Mouse (Mus musculus) spleen, adult 2 months (tissue): ENCODE results near the gene Gstm2. TPM values are rescaled to one million over a fixed set of nuclear protein-coding genes. Genes with fewer than 3 reads are reported as not detected.
A peak's percentile ranks its signal among the peaks of the same experiment; 100 is the strongest.

Experiments
- DNase-seq, 2 experiments: peaks; one replicate each; pipeline versions ENCODE4 v3.0.0 to v3.0.0-alpha.2; 2012 to 2021; ENCODE audit warnings: low spot score in 2 of 2, low read depth in 1 of 2
- H3K27ac ChIP-seq: fragments of 200-500 bp; 2 replicates; pipeline ENCODE4 v1.5.1; 2012; ENCODE audit warnings: low read length, inconsistent platforms; ENCODE audit not compliant: insufficient read depth
- H3K27me3 ChIP-seq: fragments of 200-500 bp; 2 replicates; pipeline ENCODE4 v1.6.1; 2012; ENCODE audit warnings: mild to moderate bottlenecking, moderate library complexity, low read length, inconsistent platforms; ENCODE audit not compliant: control insufficient read depth, insufficient read depth
- H3K36me3 ChIP-seq: fragments of 200-500 bp; 2 replicates; pipeline ENCODE4 v1.6.1; 2012; ENCODE audit warnings: mild to moderate bottlenecking, low read length, inconsistent platforms; ENCODE audit not compliant: control insufficient read depth, insufficient read depth
- H3K4me1 ChIP-seq: fragments of 200-500 bp; 2 replicates; pipeline ENCODE4 v1.6.1; 2011; ENCODE audit warnings: inconsistent platforms; ENCODE audit not compliant: control insufficient read depth, insufficient read depth, insufficient read length
- H3K4me3 ChIP-seq: fragments of 200-500 bp; 2 replicates; pipeline ENCODE4 v1.5.1; 2011; ENCODE audit warnings: mild to moderate bottlenecking, inconsistent platforms; ENCODE audit not compliant: insufficient read depth, insufficient read length; ENCODE audit errors: extremely low read depth
- CTCF ChIP-seq: fragments of 200-500 bp; IDR thresholded peaks from 2 replicates; pipeline ENCODE4 v1.5.1; 2011; ENCODE audit warnings: mild to moderate bottlenecking, inconsistent platforms; ENCODE audit not compliant: insufficient read depth, insufficient read length, insufficient replicate concordance; ENCODE audit errors: extremely low read depth
- POLR2A ChIP-seq: fragments of 200-500 bp; IDR thresholded peaks from 2 replicates; pipeline ENCODE4 v1.6.1; 2011; ENCODE audit warnings: low read depth, low read length, inconsistent platforms
- WGBS: fragments of 180-500 bp; shearing (Covaris S2); methylation state at CpG from one replicate; pipeline ENCODE4 v1.1.7; 2018; 5-methylcytosine and 5-hydroxymethylcytosine counted together
- polyA plus RNA-seq: library from polyadenylated mRNA; depleted of rRNA; stranded (reverse); fragments of >200 nt; gene quantifications from 2 replicates; pipeline ENCODE4 v1.2.3, GENCODE M21; 2012

The Gstm2 gene
- polyA plus RNA-seq, 1 experiment: 16.9 TPM

DNA sequence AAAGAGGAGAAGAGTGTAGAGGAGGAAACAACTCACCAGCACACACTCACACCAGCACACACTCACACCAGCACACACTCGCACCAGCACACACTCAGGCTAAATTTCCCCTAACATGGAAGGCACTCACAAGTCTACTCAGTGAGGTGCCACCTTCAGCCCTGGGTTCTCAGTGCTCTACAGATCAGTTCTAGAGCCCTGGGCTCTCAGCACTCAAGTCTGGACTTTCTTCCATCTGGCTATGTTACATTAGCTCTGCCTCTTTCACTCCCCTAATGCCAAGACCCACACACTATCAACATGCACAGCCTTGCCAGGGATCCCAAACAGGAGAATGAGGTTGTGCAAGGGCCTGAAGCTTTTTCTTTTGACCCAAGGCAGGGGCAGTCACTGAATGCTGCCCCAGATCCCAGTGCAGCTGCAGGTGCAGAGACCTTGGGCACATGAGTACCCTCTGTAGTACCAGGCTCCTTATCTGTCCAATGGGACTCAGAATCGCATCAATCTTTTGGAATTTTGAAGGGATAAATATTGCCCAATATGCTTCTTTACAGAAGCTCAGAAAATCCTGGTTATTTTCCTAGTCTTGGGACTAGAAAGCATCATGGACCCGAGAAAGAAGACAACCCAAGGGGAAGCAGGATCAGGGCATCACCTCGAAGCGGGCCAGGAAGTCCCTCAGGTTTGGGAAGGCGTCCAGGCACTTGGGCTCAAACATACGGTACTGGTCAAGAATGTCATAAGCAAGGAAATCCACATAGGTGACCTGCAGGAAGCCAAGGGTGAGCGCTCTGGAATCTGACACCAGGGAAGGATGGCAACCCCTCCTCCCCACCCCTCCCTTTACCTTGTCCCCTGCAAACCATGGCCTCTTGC, 28.1 kb upstream of the Gstm2 start:
- Histone ChIP-seq H3K36me3 (no peaks in the 10 kb centered on the region), H3K27me3 (no peaks in the 10 kb centered on the region), H3K4me3 (no peak overlapping the region), H3K4me1 (peaks cover 2% of the 10 kb centered on the region; the same call in 1 of the 2 replicates), H3K27ac (no peak overlapping the region)
- WGBS: 89% methylated on average over 8 of the region's 8 CpGs
- TF ChIP-seq POLR2A: no peak
- no peak for TF ChIP-seq CTCF
- no peak for DNase-seq

DNA sequence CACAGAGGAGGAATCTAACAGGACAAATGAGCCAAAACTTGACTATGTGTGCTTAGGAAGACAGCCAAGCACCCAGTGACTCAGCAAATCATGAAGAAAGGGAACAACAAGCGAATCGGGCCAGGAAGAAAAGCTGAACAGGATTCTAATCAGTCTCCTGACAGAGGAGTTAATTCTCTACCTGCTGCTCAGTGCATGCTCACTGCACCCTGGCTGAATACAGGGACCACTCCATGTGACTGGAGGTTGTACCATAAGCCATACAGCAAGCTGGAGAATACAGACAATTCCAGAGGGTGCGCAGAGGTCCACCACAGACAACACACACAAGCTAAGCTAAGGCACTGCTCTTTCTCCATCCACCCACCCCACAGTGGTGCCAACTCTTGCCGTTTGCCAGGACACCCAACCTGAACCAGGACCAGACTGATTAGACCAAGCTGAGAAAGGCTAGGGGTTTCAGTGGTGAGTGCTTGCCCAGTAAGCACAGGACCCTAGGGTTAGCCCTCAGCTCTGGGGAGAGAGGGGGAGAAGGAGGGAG, 27.1 kb upstream of the Gstm2 start:
- Histone ChIP-seq H3K4me3 (no peak overlapping the region), H3K4me1 (peaks cover under 1% of the 10 kb centered on the region; the same call in 1 of the 2 replicates), H3K27me3 (no peaks in the 10 kb centered on the region), H3K27ac (peak overlapping the region; percentile 12; the same call in 1 of the 2 replicates), H3K36me3 (no peaks in the 10 kb centered on the region)
- no peak for DNase-seq
- TF ChIP-seq CTCF (no peak), POLR2A (no peak)
- 49% methylated on average over 4 of the region's 4 CpGs for WGBS

DNA sequence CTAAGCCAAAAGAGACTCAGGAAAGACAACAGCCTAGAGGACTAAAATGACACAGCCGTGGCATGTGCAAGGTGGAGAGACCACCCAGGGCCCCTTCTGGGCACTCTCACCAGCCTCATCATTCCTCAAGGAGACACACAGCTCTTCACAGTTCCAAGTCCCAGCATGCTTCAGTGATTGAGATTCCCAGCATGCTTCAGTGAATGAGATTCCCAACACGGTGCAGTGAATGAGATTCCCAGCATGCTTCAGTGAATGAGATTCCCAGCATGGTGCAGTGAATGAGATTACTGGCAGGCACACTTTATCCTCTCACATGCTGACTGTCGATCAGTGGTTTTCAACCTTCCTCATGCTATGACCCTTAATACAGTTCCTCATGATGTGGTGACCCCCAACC, 25.3 kb upstream of the Gstm2 start:
- TF ChIP-seq POLR2A (no peak), CTCF (no peak)
- no peaks in the 10 kb centered on the region for H3K27me3 ChIP-seq
- no peak overlapping the region for H3K4me3 ChIP-seq
- H3K27ac ChIP-seq: no peak overlapping the region
- no peaks in the 10 kb centered on the region for H3K4me1 ChIP-seq
- WGBS: 89% methylated on average over 3 of the region's 3 CpGs
- H3K36me3 ChIP-seq: no peaks in the 10 kb centered on the region
- DNase-seq: no peak

DNA sequence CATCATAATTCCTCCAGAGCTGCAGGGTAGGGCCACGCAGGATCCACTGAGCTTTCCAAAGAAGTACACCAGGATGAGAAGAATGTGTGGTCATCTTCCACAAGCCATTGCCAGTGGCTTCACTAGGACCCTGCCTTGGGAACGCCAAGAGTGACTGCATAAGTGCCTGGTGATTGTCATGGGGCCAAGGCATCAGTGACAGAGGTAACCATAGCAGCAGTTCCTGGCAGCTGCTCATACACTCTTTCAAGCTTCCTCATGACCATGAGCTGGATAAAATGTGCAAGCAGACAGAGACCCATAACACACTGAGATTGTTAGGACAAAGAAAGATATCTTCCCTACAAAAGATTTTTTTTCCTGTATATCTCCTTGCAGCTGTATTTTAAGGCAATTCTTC, 24.0 kb upstream of the Gstm2 start:
- 49% methylated on average over 2 of the region's 2 CpGs for WGBS

DNA sequence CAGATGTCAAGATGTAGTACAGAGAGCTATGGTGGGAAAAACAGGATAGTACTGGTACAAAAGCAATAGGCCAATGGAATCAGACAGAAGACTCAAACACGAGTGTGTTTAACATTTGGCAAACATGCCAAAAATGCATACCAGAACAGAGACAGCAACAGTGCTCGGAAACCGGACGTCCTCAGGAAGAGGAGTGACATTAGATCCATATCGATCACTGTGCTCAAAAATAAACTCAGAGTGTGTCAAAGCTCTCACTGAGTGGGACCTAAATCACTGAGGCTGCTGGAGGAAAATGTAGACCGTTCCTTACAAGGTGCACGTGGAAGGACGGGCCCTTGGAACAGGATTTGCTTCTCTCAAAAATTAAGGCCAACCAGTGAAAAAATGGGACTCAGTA, 15.8 kb upstream of the Gstm2 start:
- H3K27me3 ChIP-seq: no peaks in the 10 kb centered on the region
- no peaks in the 10 kb centered on the region for H3K36me3 ChIP-seq
- no peak for DNase-seq
- no peaks in the 10 kb centered on the region for H3K4me1 ChIP-seq
- no peak overlapping the region for H3K27ac ChIP-seq
- WGBS: 65% methylated on average over 8 of the region's 8 CpGs
- TF ChIP-seq POLR2A (no peak), CTCF (no peak)
- H3K4me3 ChIP-seq: no peak overlapping the region

More for the DNA sequence above, 24.0 kb upstream of the Gstm2 start:
- H3K27ac ChIP-seq: no peak overlapping the region
- H3K27me3 ChIP-seq: no peaks in the 10 kb centered on the region
- no peak for DNase-seq
- no peak overlapping the region for H3K4me3 ChIP-seq
- H3K36me3 ChIP-seq: no peaks in the 10 kb centered on the region
- TF ChIP-seq POLR2A (no peak), CTCF (no peak)
- H3K4me1 ChIP-seq: no peaks in the 10 kb centered on the region

GRCm38 (mm10) chr3:107999491-107999890, 13.2 kb upstream of the Gstm2 start:
- no peaks in the 10 kb centered on the region for H3K27me3 ChIP-seq
- no peak overlapping the region for H3K4me3 ChIP-seq
- 85% methylated on average over 3 of the region's 3 CpGs for WGBS
- H3K36me3 ChIP-seq: no peaks in the 10 kb centered on the region
- TF ChIP-seq POLR2A (no peak), CTCF (no peak)
- H3K27ac ChIP-seq: no peak overlapping the region
- no peaks in the 10 kb centered on the region for H3K4me1 ChIP-seq
- DNase-seq: no peak

GRCm38 (mm10) chr3:107998591-107998990, 12.3 kb upstream of the Gstm2 start:
- Histone ChIP-seq H3K36me3 (no peaks in the 10 kb centered on the region), H3K4me1 (no peaks in the 10 kb centered on the region), H3K27me3 (no peaks in the 10 kb centered on the region), H3K27ac (no peak overlapping the region), H3K4me3 (no peak overlapping the region)
- DNase-seq: no peak
- TF ChIP-seq POLR2A (no peak), CTCF (no peak)
- 85% methylated on average over 3 of the region's 3 CpGs for WGBS
